Mouse (Mus musculus): ENCODE results near the gene Zfp955b.
"Not testable (repeated sequence)": the region's sequence is repeated elsewhere in the genome, so short reads cannot be mapped to it uniquely, and the experiment has no call there.

Zfp955b gene

DNA sequence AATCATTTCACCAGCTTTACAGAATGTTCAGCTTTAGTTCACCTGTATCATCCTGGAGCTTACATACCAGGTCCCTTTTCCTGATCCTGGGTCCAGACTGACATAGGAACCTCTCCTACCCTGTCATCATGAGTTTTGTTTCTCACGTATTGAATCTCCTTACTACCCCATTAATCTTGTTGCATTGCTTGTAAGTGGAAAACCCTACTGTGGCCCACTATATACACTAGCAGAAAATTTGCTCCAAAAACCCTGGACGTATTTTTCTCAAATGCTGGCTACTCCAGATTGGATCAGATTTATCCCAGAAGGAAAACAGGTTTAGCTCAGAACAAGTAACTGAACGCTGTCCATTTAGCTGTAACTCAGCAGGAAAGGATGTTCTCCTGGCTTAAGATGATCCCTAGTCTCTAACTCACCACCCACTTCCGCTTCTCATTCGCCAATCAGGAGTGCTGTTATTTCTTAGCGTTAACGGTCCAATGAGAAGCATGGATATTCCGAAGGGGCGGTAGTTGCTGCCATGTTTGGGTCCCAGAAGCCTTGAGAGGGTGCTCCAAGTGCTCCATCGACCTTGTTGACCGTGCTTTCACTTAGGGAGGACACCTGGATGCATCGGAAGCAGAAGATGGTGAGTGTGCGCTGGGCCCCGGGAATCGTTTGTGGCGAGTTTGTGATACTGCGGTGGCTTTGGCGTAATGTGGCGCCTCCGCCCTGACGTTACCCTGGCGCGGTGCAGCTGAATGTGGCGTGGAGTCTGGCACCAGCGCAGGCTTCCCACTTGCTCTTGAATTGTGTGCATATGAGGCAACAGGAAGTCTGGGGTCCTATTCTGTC lies at the start of gene Zfp955b:
Zfp955b (plus strand) TSS at position 506 of the 837 bp plus-strand sequence.
- not testable (repeated sequence) for DNase-seq (ENCODE audit: low read depth, low spot score)

DNA sequence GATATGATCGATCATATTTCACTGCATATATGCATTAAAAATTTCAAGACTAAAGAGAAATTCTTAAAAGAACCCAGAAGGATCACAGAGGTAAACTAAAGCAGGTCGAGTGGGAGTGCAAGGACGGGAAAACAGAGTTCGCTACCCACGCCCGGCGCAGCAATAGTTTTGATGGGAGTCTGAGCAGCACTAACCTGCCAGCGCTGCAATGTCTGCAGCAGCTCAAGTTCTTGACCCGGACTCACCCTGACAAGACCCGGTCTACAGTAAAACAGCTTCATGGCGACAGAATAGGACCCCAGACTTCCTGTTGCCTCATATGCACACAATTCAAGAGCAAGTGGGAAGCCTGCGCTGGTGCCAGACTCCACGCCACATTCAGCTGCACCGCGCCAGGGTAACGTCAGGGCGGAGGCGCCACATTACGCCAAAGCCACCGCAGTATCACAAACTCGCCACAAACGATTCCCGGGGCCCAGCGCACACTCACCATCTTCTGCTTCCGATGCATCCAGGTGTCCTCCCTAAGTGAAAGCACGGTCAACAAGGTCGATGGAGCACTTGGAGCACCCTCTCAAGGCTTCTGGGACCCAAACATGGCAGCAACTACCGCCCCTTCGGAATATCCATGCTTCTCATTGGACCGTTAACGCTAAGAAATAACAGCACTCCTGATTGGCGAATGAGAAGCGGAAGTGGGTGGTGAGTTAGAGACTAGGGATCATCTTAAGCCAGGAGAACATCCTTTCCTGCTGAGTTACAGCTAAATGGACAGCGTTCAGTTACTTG lies 34.6 kb upstream of the Zfp955b start, which contains the start of gene Zfp955a:
Zfp955a (minus strand) TSS at position 616 of the 789 bp plus-strand sequence.
- DNase-seq (ENCODE audit: low read depth, low spot score): not testable (repeated sequence)

DNA sequence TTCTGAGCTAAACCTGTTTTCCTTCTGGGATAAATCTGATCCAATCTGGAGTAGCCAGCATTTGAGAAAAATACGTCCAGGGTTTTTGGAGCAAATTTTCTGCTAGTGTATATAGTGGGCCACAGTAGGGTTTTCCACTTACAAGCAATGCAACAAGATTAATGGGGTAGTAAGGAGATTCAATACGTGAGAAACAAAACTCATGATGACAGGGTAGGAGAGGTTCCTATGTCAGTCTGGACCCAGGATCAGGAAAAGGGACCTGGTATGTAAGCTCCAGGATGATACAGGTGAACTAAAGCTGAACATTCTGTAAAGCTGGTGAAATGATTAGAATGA lies 34.1 kb upstream of the Zfp955b start:
- not testable (repeated sequence) for DNase-seq (ENCODE audit: low read depth, low spot score)

DNA sequence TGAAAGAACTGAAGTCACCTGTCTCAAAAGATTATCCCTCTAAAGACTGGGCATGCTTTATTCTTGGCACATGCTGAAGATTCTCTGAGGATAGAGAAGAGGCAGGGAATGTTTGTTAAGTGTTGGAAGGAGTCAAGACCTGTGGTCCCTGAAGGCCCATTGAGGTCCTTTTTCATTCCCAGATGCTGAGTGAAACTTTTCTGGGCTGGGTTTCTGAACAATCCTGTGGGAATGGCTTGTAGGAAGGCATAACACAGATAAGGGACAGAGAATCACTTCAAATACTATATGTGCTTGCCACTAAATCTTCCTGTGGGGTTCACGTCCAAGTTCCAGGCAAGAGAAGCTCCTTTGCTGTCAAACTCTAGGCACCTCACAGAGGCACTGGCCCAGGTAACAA lies 25.0 kb upstream of the Zfp955b start, which contains the start of gene Olfr63:
Olfr63 (plus strand) TSS at position 301 of the 400 bp plus-strand sequence.
- DNase-seq (ENCODE audit: low read depth, low spot score): no peak

DNA sequence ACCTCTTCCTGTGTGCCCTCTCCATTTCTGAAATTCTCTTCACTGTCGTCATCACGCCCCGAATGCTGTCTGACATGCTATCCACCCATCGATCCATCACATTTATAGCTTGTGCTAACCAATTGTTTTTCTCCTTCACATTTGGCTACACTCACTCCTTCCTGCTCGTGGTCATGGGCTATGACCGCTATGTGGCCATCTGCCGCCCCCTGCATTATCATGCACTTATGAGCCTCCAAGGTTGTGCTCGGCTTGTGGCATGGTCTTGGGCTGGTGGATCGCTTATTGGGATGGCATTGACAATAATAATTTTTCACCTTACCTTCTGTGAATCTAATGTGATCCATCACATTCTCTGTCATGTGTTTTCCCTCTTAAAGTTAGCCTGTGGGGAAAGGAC lies 20.4 kb upstream of the Zfp955b start:
- DNase-seq (ENCODE audit: low read depth, low spot score): no peak

DNA sequence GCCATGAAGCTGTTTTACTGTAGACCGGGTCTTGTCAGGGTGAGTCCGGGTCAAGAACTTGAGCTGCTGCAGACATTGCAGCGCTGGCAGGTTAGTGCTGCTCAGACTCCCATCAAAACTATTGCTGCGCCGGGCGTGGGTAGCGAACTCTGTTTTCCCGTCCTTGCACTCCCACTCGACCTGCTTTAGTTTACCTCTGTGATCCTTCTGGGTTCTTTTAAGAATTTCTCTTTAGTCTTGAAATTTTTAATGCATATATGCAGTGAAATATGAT lies 469 bp downstream of the Zfp955b start:
- DNase-seq (ENCODE audit: low read depth, low spot score): not testable (repeated sequence)

DNA sequence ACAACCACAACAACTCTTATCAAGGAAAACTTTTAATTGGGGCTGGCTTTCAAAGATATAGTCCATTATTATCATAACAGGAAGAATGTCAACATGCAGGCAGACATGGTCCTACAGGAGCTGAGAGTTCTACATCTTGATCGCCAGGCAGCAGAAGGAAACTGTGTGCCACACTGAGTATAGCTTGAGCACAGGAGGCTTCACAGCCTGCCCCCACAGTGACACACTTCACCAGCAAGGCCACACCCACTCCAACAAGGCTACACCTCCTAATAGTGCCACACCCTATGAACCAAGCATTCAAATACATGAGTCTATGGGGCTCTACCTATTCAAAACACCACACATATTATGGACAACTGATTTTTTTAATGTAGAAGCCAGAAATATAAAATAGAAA lies 63.6 kb downstream of the Zfp955b start:
- peak; percentile 10 for DNase-seq (ENCODE audit: low read depth, low spot score)

All from ZHBTc4 (cell line).